Mouse (Mus musculus) spleen, adult 2 months (tissue): ENCODE data around the gene Plcb4. TPM values are rescaled to one million over a fixed set of nuclear protein-coding genes. Genes with fewer than 3 reads are reported as not detected.

Experiments
- DNase-seq, 2 experiments: peaks; one replicate each; pipeline versions ENCODE4 v3.0.0 to v3.0.0-alpha.2; 2012 to 2021; ENCODE audit warnings: low spot score in 2 of 2, low read depth in 1 of 2
- H3K27ac ChIP-seq: fragments of 200-500 bp; 2 replicates; pipeline ENCODE4 v1.5.1; 2012; ENCODE audit warnings: low read length, inconsistent platforms; ENCODE audit not compliant: insufficient read depth
- H3K27me3 ChIP-seq: fragments of 200-500 bp; 2 replicates; pipeline ENCODE4 v1.6.1; 2012; ENCODE audit warnings: mild to moderate bottlenecking, moderate library complexity, low read length, inconsistent platforms; ENCODE audit not compliant: control insufficient read depth, insufficient read depth
- H3K36me3 ChIP-seq: fragments of 200-500 bp; 2 replicates; pipeline ENCODE4 v1.6.1; 2012; ENCODE audit warnings: mild to moderate bottlenecking, low read length, inconsistent platforms; ENCODE audit not compliant: control insufficient read depth, insufficient read depth
- H3K4me1 ChIP-seq: fragments of 200-500 bp; 2 replicates; pipeline ENCODE4 v1.6.1; 2011; ENCODE audit warnings: inconsistent platforms; ENCODE audit not compliant: control insufficient read depth, insufficient read depth, insufficient read length
- H3K4me3 ChIP-seq: fragments of 200-500 bp; 2 replicates; pipeline ENCODE4 v1.5.1; 2011; ENCODE audit warnings: mild to moderate bottlenecking, inconsistent platforms; ENCODE audit not compliant: insufficient read depth, insufficient read length; ENCODE audit errors: extremely low read depth
- CTCF ChIP-seq: fragments of 200-500 bp; IDR thresholded peaks from 2 replicates; pipeline ENCODE4 v1.5.1; 2011; ENCODE audit warnings: mild to moderate bottlenecking, inconsistent platforms; ENCODE audit not compliant: insufficient read depth, insufficient read length, insufficient replicate concordance; ENCODE audit errors: extremely low read depth
- POLR2A ChIP-seq: fragments of 200-500 bp; IDR thresholded peaks from 2 replicates; pipeline ENCODE4 v1.6.1; 2011; ENCODE audit warnings: low read depth, low read length, inconsistent platforms
- WGBS: fragments of 180-500 bp; shearing (Covaris S2); methylation state at CpG from one replicate; pipeline ENCODE4 v1.1.7; 2018; 5-methylcytosine and 5-hydroxymethylcytosine counted together
- polyA plus RNA-seq: library from polyadenylated mRNA; depleted of rRNA; stranded (reverse); fragments of >200 nt; gene quantifications from 2 replicates; pipeline ENCODE4 v1.2.3, GENCODE M21; 2012

Plcb4 gene
- polyA plus RNA-seq, 1 experiment: 2.4 TPM

DNA sequence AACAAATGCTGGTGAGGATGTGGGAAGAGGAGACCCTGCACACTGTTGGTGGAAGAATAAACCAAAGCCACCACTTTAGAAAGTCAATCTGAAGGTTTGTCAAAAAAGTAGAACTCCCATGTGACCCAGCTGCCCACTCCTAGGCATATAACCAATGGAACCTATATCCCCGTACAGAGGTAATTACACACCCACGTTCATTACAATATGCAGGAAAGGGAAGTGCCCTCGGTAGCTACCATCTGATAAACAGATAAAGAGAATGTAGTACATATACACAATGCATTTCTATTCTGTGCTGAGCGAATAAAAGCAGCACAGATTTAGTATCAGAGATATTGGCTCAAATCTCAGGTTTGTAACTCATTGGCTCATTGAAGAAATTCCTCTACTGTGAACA lies 242.2 kb downstream of the Plcb4 start:
- Histone ChIP-seq H3K27ac (no peak overlapping the region), H3K4me1 (no peaks in the 10 kb centered on the region), H3K36me3 (no peaks in the 10 kb centered on the region), H3K27me3 (no peaks in the 10 kb centered on the region), H3K4me3 (no peak overlapping the region)
- TF ChIP-seq CTCF (no peak), POLR2A (no peak)
- 77% methylated on average over 4 of the region's 4 CpGs for WGBS
- no peak for DNase-seq

DNA sequence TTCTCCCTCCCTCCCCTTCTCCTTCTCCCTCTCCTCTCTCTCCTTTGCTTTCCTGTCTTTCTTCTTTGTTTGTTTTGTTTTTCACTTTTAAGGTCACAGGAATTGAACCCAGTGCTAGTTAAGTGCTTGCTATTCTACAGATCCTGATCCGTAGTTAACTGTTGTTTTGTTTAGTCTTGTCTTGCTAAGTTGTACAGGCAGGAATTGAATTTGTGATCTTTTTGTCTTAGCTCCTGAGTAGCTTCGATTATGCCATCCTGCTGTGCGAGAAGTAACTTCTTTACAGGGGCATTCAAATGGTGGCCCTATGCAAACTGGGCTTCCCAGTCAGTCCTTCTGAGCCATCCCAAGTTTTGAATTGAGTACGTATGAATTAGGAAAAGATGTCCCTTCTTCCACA lies 245.5 kb downstream of the Plcb4 start:
- Histone ChIP-seq H3K27me3 (no peaks in the 10 kb centered on the region), H3K4me1 (no peaks in the 10 kb centered on the region), H3K36me3 (no peaks in the 10 kb centered on the region), H3K4me3 (no peak overlapping the region), H3K27ac (no peak overlapping the region)
- 91% methylated on average over 4 of the region's 4 CpGs for WGBS
- no peak for TF ChIP-seq POLR2A
- no peak for TF ChIP-seq CTCF
- DNase-seq: no peak

DNA sequence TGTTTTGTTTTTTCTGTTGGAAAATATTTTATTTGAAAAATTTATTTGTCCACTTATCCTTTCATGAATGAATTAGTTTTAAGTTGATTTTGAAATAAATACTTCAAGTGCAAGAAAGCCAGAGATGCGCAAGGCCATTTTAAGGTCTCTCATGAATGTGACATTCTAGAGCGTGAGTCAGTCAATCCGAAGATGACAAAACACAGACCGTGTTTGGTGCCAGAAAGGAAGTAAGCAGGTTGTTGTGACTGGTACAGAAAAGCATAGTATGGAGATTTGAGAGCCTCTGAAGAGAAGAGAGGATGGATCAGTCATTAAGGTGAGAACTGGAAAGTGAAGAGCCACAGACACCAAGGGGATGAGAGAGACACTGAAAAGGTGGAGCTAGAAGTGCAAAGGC lies 246.0 kb downstream of the Plcb4 start:
- 81% methylated on average over 4 of the region's 4 CpGs for WGBS

DNA sequence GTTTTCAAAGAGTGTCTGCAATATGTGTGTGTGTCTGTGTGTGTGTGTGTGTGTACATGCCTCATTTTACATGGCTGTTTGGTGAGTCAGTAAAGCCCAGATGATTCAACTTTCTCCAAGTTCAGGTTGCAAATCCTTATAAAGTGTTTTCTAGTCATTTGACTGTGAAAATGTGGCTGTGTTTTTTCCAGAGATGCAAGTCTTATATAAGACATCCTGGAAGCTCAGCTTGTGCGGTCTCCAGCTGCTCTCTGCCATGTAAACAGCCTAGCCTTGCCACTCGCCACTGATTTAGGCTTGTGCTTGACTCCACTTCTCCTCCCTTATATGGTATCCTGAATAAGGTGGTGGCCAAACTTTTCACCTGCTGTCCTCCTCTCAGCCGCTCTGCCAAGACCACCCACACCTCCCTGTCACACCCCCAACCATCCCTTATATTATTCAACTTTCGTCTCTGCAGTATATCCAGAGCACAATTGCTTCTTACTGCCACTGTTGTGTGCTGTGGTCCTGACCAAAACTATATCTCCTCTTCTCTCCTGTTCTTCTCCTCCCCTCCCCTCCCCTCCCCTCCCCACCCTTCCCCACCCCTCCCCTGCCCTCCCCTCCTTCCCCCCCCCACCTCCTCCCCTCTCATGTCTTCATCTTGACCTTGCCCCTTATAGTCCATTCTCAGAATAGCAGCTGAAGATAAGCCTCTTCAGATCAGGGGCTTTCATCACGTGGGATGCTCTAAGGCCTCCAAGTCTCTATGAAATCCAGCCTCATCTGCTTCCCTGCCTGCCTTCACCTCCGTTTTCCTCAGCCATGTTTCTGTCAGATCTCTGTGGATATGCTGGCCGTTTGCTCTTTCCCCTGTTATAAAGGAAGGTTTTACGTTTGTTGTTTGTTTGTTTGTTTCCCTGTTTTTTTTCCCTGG lies 255.8 kb downstream of the Plcb4 start:
- DNase-seq: no peak
- Histone ChIP-seq H3K4me3 (no peak overlapping the region), H3K27me3 (no peaks in the 10 kb centered on the region), H3K4me1 (no peaks in the 10 kb centered on the region), H3K36me3 (no peaks in the 10 kb centered on the region), H3K27ac (no peak overlapping the region)
- TF ChIP-seq POLR2A (no peak), CTCF (no peak)
- 92% methylated on average over 8 of the region's 8 CpGs for WGBS

More for the DNA sequence above, 246.0 kb downstream of the Plcb4 start:
- DNase-seq: no peak
- Histone ChIP-seq H3K4me1 (no peaks in the 10 kb centered on the region), H3K4me3 (no peak overlapping the region), H3K36me3 (no peaks in the 10 kb centered on the region), H3K27ac (no peak overlapping the region), H3K27me3 (no peaks in the 10 kb centered on the region)
- TF ChIP-seq POLR2A (no peak), CTCF (no peak)

DNA sequence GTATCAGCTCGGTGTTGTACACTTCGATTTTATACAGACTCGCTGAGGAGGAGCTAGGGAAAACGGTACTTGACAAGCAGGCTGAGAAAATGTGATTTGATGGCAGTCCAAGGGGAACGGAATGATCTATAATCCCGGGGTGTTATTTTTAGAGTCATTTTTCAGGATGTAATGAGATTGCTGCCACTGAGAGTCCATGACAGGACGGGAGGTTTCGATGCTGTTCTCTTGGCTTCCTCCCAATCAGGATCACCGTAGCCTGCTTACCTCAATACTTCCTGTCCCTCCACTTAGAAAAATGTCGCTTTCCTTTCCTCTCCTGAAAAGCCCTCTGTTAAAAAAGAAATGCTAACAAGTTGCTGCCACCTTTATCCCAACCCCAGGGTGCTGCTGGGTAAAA lies 257.1 kb downstream of the Plcb4 start:
- WGBS: 73% methylated on average over 10 of the region's 10 CpGs
- no peak for DNase-seq
- Histone ChIP-seq H3K4me1 (no peaks in the 10 kb centered on the region), H3K27me3 (no peaks in the 10 kb centered on the region), H3K36me3 (no peaks in the 10 kb centered on the region), H3K27ac (no peak overlapping the region), H3K4me3 (no peak overlapping the region)
- TF ChIP-seq POLR2A (no peak), CTCF (no peak)

DNA sequence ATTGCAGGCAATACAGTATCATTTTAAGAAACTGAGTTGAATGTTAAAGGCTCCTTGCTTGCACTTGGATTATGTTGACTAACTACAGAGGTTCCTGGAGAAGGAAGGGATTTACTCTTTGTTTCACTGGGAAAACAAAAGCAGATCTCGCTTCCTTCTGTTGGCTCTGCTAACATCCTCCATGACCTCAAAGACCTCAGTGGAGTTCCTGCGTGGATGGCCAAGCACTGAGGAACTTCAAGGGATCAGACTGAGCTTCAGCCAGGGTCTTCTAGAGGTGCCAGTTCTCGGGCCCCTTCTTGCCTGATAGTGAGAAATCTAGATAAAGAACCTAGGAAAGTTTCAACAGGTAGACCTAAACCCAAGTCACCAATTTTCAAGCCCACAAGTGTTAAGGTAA lies 258.2 kb downstream of the Plcb4 start:
- 82% methylated on average over 3 of the region's 3 CpGs for WGBS
- no peaks in the 10 kb centered on the region for H3K4me1 ChIP-seq
- no peak overlapping the region for H3K27ac ChIP-seq
- no peaks in the 10 kb centered on the region for H3K27me3 ChIP-seq
- no peak for DNase-seq
- TF ChIP-seq CTCF (no peak), POLR2A (no peak)
- no peak overlapping the region for H3K4me3 ChIP-seq
- H3K36me3 ChIP-seq: no peaks in the 10 kb centered on the region

- Histone ChIP-seq H3K4me3 (no peak overlapping the region), H3K27ac (no peak overlapping the region), H3K4me1 (no peaks in the 10 kb centered on the region), H3K27me3 (no peaks in the 10 kb centered on the region), H3K36me3 (no peaks in the 10 kb centered on the region)
- DNase-seq: no peak
- 93% methylated on average over 5 of the region's 5 CpGs for WGBS
- TF ChIP-seq CTCF: no peak
Measured at GRCm38 (mm10) chr2:135918116-135918515, 259.3 kb downstream of the Plcb4 start.
